Mouse (Mus musculus): ENCODE results near the gene Cdv3.

Cdv3 gene

GRCm38 (mm10) chr9:103365290-103366247 is at the start of gene Cdv3:
Gene Cdv3, minus strand, starts transcription at chr9:103365840.
- DNase-seq (ENCODE audit: low spot score in 2 of 2), result peak; percentile 99

GRCm38 (mm10) chr9:103413457-103413856 is 47.8 kb upstream of the Cdv3 start:
- DNase-seq (ENCODE audit: low spot score in 2 of 2), result no peak

- DNase-seq (ENCODE audit: low spot score in 2 of 2), result no peak
Measured at GRCm38 (mm10) chr9:103409119-103409518, 43.5 kb upstream of the Cdv3 start.

GRCm38 (mm10) chr9:103408136-103408777 is 42.6 kb upstream of the Cdv3 start:
- DNase-seq (ENCODE audit: low spot score in 2 of 2), result no peak

GRCm38 (mm10) chr9:103403331-103403973 is 37.8 kb upstream of the Cdv3 start:
- DNase-seq (ENCODE audit: low spot score in 2 of 2), result no peak

- peak in 1 of 2 experiments; percentile 24 for DNase-seq (ENCODE audit: low spot score in 2 of 2)
Measured at GRCm38 (mm10) chr9:103398509-103399157, 33.0 kb upstream of the Cdv3 start.

GRCm38 (mm10) chr9:103393256-103393655 is 27.6 kb upstream of the Cdv3 start:
- no peak for DNase-seq (ENCODE audit: low spot score in 2 of 2)

GRCm38 (mm10) chr9:103391796-103392372 is 26.2 kb upstream of the Cdv3 start:
- no peak for DNase-seq (ENCODE audit: low spot score in 2 of 2)

GRCm38 (mm10) chr9:103389261-103389660 is 23.6 kb upstream of the Cdv3 start:
- DNase-seq (ENCODE audit: low spot score in 2 of 2), result no peak

- DNase-seq (ENCODE audit: low spot score in 2 of 2), result no peak
Measured at GRCm38 (mm10) chr9:103387011-103387653, 21.5 kb upstream of the Cdv3 start.

GRCm38 (mm10) chr9:103386573-103386972 is 20.9 kb upstream of the Cdv3 start:
- DNase-seq (ENCODE audit: low spot score in 2 of 2), result no peak

GRCm38 (mm10) chr9:103385600-103385999 is 20.0 kb upstream of the Cdv3 start:
- no peak for DNase-seq (ENCODE audit: low spot score in 2 of 2)

- DNase-seq (ENCODE audit: low spot score in 2 of 2), result no peak
Measured at GRCm38 (mm10) chr9:103384141-103384796, 18.6 kb upstream of the Cdv3 start.

GRCm38 (mm10) chr9:103383576-103383975 is 17.9 kb upstream of the Cdv3 start:
- no peak for DNase-seq (ENCODE audit: low spot score in 2 of 2)

- DNase-seq (ENCODE audit: low spot score in 2 of 2), result no peak
Measured at GRCm38 (mm10) chr9:103382989-103383388, 17.3 kb upstream of the Cdv3 start.

GRCm38 (mm10) chr9:103380566-103380965 is 14.9 kb upstream of the Cdv3 start:
- no peak for DNase-seq (ENCODE audit: low spot score in 2 of 2)

GRCm38 (mm10) chr9:103379199-103379598 is 13.6 kb upstream of the Cdv3 start:
- DNase-seq (ENCODE audit: low spot score in 2 of 2), result no peak

GRCm38 (mm10) chr9:103378686-103379085 is 13.0 kb upstream of the Cdv3 start:
- DNase-seq (ENCODE audit: low spot score in 2 of 2), result no peak

- no peak for DNase-seq (ENCODE audit: low spot score in 2 of 2)
Measured at GRCm38 (mm10) chr9:103376346-103377320, 11.0 kb upstream of the Cdv3 start.

All from urinary bladder, postnatal 4 days (tissue).